Mouse (Mus musculus): Measurements from ENCODE around the gene Zmiz2.
A peak's percentile ranks its signal among the peaks of the same experiment; 100 is the strongest.
"Not testable (repeated sequence)": the region's sequence is repeated elsewhere in the genome, so short reads cannot be mapped to it uniquely, and the experiment has no call there.

Gene Zmiz2

DNA sequence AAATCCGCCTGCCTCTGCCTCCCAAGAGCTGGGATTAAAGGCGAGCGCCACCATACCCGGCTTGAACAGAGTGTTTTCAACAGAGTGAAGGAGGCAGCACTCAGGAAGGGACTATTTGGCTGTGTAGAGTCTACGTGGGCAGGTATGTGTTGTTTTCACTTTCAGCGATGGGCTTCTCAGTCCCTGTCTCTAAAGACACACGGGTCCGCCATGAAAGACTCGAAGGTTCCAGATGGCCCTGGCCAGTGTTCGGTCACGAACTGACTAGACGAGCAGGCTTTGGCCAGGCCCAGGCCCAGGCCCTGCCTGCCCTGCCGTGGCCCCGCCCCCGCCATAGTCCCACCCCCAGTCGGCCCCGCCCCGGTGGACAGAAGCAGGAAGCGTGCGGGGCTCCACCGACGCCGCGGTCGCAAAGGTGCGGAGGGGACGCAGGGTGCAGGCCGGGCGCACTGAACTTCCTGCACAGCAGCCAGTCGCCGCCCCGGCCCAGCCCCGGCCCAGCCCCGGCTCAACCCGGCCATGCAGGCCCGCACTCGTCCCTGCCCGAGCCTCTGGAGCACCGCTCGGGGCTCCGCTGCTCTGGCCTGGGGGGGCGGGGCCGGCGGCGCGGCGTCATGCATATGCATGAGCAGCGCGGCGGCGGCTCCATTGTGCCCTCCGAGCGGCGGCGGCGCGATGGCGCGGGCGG, at the start of gene Zmiz2:
TSS of gene Zmiz2 (plus strand) at position 349 of the 688 bp plus-strand sequence.
- DNase-seq (ENCODE audit: low read depth), result peak; percentile 73

DNA sequence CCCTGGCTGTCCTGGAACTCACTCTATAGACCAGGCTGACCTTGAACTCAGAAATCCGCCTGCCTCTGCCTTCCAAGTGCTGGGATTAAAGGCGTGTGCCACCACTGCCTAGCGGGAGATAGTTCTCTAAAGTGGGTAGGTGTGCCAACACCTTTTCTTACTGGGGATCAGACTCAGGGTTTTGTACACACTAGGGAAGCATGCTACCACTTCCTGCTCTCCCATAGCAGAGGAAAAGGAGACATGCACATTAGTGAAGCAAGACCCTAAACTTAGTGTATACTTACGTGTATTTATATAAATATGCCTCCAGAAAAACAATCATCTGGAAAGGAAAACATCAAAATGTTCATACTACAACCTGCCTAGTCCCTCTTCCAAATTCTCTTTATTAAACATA, 42.9 kb upstream of the Zmiz2 start:
- no peak for DNase-seq (ENCODE audit: low read depth)

DNA sequence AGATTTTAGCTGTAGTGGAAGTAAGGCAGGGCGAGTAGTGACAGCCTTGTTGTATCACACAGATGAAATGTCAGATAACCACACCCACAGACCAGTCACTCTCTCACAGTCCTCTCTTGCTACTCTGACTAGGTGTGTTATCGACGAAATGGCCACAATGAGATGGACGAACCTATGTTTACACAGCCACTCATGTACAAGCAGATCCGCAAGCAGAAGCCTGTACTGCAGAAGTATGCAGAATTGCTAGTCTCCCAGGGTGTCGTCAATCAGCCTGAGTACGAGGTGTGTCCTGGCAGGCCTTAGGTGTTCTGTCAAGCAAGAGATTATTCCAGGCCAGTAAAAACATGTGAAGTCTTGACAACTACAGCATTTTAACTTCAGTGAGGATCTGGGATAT, 41.9 kb upstream of the Zmiz2 start:
- no peak for DNase-seq (ENCODE audit: low read depth)

DNA sequence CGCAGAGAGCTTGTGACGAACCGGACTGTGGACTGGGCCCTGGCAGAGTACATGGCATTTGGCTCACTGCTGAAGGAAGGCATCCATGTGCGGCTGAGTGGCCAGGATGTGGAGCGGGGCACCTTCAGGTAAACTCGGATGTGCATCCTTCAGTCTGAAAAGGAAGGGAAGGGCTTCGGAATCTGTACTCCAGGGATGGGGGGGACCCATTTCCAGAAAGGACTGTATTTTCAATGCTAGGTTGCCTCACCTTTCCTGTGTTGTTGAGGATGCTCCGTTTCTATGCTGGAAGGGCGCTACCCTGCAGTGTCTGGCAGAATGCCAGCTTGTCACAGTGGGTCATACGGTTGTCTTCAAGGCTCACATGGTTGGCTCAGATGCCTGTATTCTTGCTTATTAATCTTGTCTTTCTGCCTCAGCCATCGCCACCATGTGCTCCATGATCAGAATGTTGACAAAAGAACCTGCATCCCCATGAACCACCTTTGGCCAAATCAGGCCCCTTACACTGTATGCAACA, 40.1 kb upstream of the Zmiz2 start:
- no peak for DNase-seq (ENCODE audit: low read depth)

DNA sequence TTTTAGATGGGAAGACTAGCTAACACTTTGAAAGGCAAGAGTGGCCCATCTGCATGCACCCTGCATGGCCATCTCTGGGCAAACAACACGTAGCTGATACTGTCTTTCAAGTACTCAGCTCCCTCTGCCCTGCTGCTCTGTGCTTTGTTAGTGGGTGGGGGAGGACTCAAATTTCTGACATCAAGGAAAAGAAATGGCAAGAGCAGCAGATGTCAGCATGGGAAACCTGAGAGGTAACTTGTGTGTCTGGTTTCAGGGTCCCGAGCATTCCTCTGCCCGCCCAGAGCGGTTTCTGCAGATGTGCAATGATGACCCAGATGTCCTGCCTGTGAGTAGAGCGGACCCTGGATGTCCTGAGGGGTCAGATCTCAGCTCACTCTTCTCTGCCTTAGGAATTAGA, 39.3 kb upstream of the Zmiz2 start:
- DNase-seq (ENCODE audit: low read depth), result no peak

DNA sequence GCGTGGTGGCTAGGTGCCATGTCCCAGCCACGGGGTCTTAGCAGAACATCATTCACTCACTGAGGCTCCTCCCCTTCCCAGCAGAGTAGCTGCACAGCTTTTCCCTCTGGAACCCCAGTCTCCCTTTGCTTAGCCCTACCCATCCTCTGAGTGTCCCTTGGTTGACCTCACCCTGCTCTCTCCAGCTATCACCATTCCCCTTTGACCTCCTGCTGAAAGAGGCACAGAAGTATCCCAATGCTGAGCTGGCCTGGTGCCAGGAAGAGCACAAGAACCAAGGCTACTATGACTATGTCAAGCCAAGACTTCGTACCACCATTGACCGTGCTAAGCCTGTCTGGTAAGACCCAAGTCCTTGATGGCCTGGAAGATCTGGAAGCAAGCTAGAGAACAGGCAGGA, 33.8 kb upstream of the Zmiz2 start:
- DNase-seq (ENCODE audit: low read depth), result no peak

DNA sequence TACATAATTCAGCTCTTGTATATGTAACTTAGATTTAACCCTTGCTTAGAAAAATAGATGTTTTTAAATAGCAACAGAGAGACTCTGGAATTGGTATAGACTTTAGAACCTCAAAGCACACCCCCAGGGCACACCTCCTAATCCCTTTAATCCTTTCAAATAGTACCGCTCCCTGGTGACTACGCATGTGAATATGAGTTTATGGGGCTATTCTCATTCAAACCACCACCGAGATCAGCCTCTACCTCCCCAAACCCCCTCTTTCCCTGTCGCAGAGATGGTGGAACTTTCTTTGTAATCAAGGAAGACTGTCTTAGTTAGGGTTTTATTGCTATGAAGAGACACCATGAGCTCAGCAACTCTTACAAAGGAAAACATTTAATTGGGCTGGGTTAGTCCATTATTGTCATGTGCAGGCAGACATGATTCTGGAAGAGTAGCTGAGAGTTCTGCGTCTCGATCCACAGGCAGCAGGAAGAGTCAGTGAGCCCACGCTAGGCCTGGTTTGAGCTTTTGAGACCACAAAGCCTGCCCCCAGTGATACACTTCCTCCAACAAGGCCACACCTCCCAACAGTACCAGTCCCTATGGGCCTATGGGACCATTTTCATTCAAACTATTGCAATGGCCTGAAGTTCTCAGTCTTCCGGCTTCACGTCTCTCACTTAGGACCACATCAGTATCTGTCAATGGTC, 24.1 kb upstream of the Zmiz2 start:
- no peak for DNase-seq (ENCODE audit: low read depth)

DNA sequence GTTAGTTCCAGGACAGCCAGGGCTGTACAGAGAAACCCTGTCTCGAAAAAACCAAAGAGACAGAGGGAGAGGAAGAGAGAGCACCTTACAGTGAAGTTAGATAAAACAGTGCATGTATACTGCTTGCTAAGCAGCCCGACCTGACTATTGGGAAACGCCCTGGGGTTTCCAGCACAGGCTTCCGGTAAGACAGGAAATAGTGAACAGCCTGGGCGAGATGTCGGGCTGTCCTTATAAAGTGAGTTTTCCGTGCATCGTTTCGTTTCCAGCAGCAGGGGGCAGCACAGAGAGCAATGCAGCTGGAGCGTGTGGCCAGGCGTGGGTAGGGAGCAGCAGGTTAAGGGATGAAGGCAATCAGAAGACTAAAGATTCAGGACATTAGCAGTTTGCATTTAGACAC, 23.0 kb upstream of the Zmiz2 start:
- peak; percentile 27 for DNase-seq (ENCODE audit: low read depth)

DNA sequence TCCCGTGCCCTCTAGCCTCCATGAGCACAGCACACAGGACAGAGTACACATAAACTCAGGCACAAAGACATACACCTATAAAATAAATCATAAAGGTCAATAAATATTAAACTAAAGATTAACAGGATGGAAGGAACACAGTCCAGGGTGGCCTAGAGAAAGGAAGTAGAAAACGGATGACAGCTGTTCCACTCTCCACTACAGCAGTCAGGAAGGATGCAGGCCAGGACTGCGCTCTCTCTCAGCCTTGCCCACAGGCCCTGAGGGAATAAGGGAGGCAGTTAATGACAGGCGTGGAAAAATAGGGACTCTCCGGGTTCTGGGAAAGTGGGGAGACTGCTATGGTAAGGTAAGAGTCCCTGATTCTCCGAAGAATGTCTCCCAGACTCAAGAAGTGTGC, 22.4 kb upstream of the Zmiz2 start:
- DNase-seq (ENCODE audit: low read depth), result no peak

DNA sequence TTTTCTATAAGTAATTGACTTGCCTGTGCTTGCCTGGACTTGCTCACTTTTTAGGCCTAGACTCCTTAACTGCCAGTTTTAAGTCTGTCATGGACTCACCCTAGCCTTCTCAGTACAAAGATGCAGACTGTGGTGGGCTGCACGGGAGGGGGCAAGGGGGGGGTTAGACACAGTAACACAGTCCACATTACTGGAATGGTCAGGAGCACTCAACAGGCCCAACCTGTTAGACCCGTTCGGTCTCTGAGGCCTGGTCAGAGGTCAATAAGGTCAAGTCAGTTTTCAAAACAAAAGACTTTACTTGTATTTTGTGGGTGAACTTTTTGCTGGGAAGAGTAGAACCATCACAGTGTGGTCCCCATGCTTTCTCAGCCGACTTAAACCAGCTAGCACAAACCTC, 21.7 kb upstream of the Zmiz2 start:
- no peak for DNase-seq (ENCODE audit: low read depth)

DNA sequence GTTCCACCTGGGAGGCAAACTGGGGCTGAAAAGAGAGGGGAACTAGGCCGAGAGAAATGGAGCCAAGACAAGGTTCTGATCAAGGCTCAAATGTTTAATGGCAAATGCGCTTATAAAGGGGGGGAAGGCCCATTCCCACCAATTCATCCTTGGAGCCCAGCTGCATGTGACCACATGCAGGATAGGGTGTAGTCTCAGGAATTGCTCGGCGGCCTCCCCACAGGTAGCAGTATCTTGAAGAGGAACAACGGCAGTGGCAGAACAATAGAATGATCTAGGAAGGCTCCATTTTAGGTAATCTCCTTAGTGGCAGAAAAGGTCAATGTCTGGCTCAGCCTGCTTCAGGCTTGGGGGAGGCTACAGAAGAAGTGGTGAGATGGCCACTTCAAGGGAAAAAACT, 20.9 kb upstream of the Zmiz2 start:
- DNase-seq (ENCODE audit: low read depth), result not testable (repeated sequence)

DNA sequence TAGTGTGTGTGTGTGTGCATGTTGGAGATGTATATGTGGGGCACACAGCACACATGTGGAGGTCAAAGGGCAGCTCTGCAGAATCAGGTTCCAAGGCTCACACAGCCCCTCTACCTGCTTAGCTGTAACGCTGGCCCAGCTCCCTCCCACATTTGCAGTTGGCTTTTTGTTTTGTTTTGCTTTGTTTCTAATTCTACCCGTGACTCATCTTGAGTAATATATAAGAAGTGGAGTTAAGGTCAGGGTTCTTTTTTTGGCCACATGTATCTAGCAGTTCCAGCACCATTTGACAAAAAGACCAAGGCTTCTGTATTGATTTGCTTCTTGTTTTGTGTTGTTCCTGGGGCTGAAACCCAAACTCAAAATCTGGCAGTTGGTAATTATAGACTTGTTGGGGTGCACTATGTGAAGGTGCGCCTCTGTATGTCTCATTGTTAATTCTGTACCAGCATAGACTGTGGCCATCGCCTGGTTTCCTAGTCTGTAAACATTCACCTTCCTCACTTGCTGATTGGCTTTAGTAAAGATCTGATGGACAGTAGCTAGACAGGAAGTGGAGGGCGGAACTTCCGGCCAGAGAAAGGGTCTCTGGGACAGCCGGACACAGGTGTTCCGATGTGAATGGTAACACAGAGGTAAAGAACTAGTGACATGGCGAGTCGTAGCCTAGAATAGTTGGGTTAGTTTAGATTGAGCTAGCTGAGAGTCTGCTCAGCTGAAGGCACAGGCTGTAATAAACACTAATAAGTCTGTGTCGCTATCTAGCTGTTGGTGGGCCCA, 17.3 kb upstream of the Zmiz2 start:
- no peak for DNase-seq (ENCODE audit: low read depth)

DNA sequence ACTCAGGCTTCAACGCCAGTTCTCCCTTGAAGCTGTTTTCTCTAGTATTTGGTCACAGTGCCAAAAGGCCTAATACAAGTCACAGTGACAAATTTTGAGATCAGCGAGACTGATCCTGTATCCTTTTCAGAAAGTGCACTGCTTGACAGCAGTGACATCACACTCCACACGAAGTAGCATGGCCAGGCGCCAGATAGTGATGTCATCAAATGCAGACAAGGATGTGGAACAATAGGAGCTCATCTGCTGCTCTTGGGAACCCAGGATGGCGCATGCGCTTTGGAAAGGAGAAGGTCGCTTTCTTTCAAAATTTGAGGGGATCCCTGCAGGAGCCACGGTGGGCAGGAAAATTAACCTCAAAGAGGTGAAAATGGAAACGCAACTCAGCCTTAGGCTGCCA, 16.1 kb upstream of the Zmiz2 start:
- DNase-seq (ENCODE audit: low read depth), result no peak

DNA sequence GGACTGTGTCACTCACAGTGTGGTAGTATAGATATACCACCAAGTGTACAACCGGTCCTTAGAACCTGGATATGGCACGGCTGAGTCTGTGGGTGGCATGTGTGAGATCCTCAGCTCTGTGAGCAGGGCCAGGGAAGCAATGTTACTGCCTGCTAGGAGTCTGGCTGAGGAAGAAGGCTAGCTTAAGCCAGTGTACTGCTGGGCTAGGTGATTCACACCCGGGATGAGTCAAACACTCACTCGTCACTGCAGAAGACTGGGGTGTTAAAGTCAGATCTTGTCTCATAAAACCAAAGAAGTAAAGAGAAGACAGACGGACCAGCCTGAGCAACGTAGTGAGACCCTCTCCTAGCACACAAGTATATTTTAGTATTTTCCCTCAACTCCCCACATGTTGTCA, 8.0 kb upstream of the Zmiz2 start:
- no peak for DNase-seq (ENCODE audit: low read depth)

DNA sequence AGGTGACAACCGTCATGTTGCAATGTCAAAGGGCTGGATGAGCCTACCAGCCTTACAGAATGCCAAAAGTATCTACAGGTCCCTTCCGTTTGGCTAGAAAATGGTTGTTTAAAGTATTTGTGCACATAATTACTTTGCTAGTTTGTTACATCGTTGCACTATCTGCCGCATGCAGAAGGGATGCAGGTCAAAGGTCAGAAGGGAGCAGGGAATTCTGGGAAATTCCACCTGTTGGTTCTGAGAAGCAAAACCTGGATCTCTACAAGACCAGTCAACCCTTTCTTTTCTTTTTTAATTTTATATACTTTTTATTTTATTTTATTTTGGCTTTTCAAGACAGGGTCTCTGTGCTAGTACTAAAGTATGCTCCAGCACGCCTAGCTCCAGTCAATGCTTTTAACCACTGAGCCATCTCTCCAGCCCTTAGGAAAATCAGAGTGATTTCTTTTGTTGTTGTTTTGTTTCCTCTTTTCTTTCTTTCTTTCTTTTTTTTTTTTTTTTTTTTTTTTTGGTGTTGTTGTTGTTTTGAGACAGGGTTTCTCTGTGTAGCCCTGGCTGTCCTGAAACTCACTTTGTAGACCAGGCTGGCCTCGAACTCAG, 648 bp upstream of the Zmiz2 start:
- no peak for DNase-seq (ENCODE audit: low read depth)

DNA sequence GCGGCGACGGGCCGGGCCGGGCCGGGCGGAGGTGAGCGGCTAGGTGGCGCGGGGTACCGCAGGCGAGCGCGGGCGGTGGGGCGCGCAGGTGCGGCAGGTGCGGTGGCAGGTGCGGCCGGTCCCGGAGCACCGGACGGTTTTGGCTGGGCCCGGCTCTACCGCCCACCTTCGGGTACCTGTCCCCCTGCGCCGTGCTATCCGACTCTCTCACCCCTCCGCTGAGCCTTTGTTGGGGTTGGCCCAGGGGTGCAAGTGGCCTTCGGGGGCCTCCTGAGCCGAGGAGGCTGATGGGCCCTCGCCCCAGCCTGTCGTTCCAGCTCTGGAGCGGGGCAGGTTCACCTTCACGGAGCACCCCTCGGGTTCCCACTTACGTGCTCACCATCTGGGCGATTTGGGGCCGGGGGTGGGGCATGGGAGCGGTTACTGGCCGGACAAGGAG, 628 bp downstream of the Zmiz2 start:
- DNase-seq (ENCODE audit: low read depth), result no peak

DNA sequence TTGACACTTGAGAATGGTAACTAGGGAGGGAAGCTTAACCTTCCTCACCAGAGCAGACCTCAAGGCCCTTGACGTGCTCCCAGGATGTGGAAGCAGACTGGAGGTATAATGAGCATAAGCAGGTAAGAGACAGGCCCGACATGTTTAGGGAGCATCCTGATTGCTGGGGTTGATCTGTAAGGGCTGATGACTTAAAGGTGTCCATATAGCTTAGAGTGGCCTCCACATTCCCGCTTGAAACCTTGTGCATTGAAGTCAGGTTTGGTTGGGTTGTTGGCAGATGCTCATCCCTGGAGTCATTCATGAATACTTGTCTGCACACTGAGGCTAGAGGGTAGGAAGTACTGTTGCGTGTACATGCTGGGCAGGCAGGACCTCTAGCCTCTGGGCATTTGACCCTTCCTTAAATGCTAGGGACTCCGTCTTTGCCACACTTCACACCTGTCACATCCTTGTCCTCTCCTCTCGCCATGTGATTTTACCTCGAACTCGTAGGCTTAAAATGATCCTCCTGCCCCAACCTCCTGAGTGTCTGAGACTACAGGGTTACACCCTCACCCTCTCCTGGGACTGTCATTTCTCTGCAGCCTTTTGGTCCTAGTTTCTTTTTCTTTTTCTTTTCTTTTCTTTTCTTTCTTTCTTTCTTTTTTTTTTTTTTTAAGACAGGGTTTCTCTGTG, 1.6 kb downstream of the Zmiz2 start:
- DNase-seq (ENCODE audit: low read depth), result no peak

DNA sequence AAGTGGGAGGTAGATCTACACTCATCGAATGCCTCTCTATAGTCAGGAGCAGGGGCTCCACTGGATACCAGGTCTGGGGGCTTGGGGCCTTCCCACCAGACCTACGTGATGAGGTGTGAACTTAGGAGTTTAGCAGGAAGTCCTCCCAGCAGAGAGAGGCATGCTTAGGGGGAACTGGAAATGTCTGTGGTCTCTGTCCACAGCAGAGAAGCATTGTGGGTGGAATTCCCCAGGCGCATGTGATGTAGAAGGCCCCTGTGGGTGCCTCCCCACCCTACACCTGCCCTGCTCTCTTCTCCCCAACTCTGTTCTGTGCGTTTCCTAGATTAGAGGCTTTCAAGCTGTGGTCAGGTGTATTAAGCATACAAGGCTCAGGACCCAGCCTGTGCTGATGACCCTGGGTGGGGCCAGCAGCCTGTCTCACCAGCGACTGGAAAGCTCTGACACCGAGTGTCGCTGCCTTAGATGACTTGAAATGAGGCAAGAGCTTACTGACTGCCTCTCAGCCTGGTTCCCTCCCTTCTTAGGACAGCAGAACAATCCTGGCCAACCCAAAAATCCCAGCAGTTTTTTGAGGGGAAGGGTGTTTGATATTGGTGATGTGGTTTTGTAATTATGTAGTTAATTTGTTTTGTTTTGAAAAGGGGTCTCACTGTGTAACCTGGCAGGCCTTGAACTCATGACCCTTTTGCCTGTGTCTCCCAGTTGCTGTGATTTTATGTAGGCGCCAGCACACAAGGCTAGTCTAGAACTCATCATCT, 2.8 kb downstream of the Zmiz2 start:
- no peak for DNase-seq (ENCODE audit: low read depth)

DNA sequence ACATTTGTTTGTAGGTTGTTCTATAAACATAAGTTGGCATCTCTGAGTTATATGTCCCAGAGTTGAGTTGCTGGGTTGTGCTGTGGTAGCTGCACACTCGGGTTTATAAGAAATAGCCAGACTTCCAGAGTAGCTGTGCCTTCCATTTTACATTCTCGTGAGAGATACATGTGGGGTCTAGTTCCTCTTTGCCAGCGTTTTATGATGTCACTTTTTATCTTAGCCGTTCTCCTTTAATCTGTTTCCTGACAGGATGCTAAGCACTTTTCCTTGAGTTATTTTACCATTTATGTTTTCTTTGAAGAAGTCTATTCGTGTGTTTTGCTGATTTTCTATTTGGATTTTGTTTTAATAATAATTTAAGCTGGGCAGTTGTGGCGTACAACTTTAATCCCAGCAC, 4.0 kb downstream of the Zmiz2 start:
- DNase-seq (ENCODE audit: low read depth), result no peak

DNA sequence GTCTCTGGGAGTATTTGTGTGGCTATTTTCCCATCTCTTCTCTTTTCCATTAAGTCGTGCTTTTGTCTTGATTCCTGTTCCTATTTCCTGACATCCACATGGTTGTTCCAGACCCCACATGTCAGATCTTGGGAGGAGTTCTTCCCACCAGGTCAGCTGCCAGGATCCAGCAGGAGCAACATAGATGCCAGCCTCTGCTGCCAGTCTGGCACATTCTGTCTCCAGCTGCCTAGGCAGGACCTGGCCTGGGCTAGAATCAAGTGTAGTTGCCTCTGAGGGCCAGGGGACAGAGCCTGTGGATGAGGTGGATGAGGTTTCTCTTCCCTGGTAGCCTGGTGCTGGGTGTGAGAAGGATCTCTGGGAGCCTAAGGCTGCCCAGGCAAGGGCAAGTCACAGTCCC, 5.0 kb downstream of the Zmiz2 start:
- no peak for DNase-seq (ENCODE audit: low read depth)

DNA sequence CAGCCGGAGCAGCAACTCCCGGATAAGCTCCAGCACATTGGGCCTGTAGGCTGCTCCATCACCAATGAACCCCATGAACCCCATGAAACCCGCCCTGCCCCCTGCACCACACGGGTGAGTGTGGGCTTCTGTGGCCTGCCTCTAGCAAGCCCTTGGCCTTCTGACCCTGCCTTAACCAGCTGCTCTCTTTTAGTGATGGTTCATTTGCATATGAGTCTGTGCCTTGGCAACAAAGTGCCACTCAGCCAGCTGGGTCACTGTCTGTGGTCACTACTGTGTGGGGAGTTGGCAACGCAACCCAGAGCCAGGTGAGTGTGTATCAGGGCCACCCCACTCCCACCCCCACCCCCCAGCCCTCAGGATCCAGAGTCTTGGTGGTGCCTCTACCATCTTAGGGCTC, 6.7 kb downstream of the Zmiz2 start:
- no peak for DNase-seq (ENCODE audit: low read depth)

All from fibroblast of lung, adult 2 months (primary cell).